Mouse (Mus musculus): ENCODE data around the gene Tubb4b. TPM values are rescaled to one million over a fixed set of nuclear protein-coding genes. Genes with fewer than 3 reads are reported as not detected.
A peak's percentile ranks its signal among the peaks of the same experiment; 100 is the strongest.
"Not testable (repeated sequence)": the region's sequence is repeated elsewhere in the genome, so short reads cannot be mapped to it uniquely, and the experiment has no call there.

Tubb4b gene
- total and polyA plus RNA-seq, 3 experiments, result 183 to 1,037 (median 979) TPM

DNA sequence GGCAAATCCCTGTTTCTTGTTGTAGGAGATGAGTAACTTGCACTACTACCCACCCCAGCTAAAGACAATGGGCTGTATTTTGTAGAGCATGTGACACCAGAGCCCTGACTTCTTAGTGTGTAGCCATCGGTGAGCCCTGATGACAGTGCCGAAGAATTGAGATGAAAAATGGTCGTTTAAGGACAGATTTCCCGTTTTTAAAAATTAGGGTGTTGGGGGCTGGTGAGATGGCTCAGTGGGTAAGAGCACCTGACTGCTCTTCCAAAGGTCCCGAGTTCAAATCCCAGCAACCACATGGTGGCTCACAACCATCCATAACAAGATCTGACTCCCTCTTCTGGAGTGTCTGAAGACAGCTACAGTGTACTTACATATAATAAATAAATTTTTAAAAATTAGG lies 32.7 kb upstream of the Tubb4b start:
- Histone ChIP-seq H3K4me1 (ENCODE audit: control insufficient read depth in 1 of 2, insufficient read depth in 2 of 2, low read length in 2 of 2) (peaks cover 2 to 14% of the 10 kb centered on the region in 2 experiments; a peak in 1 of 4 replicates), H3K79me2 (ENCODE audit: control insufficient read depth, insufficient read depth, low read length, poor library complexity) (peaks cover 20% of the 10 kb centered on the region), H3K9ac (ENCODE audit: control insufficient read depth, low read depth, low read length, poor library complexity, severe bottlenecking) (peak overlapping the region; percentile 54), H3K4me3 (ENCODE audit: control insufficient read depth in 1 of 2, insufficient read depth in 1 of 2, low read depth in 2 of 2, low read length in 2 of 2) (peak overlapping the region; percentile 31 to 32; a peak in 3 of 4 replicates)
- H3K36me3 ChIP-seq (ENCODE audit: control insufficient read depth in 1 of 2, insufficient read depth in 2 of 2, low read length in 2 of 2); H3K27me3 ChIP-seq (ENCODE audit: control insufficient read depth in 1 of 2, insufficient read depth in 2 of 2, low read length in 2 of 2); DNase-seq (ENCODE audit: low read depth, low spot score); H3K27ac ChIP-seq (ENCODE audit: control insufficient read depth, low read depth, low read length); H3K9me3 ChIP-seq (replicated peaks; ENCODE audit: insufficient read depth, low read length): not testable (repeated sequence)
- peak; percentile 74 for TF ChIP-seq TBP (IDR thresholded peaks at IDR 0.05; ENCODE audit: low read depth, low read length)

GRCm38 (mm10) chr2:25256443-25257109 lies 32.1 kb upstream of the Tubb4b start:
- not testable (repeated sequence) for H3K36me3 ChIP-seq (ENCODE audit: control insufficient read depth in 1 of 2, insufficient read depth in 2 of 2, low read length in 2 of 2); H3K27ac ChIP-seq (ENCODE audit: control insufficient read depth, low read depth, low read length); H3K27me3 ChIP-seq (ENCODE audit: control insufficient read depth in 1 of 2, insufficient read depth in 2 of 2, low read length in 2 of 2); H3K9me3 ChIP-seq (replicated peaks; ENCODE audit: insufficient read depth, low read length)
- H3K79me2 ChIP-seq (ENCODE audit: control insufficient read depth, insufficient read depth, low read length, poor library complexity), result peaks cover 20% of the 10 kb centered on the region
- H3K4me3 ChIP-seq (ENCODE audit: control insufficient read depth in 1 of 2, insufficient read depth in 1 of 2, low read depth in 2 of 2, low read length in 2 of 2), result peak overlapping the region; percentile 87 to 97
- DNase-seq (ENCODE audit: low read depth, low spot score), result peak; percentile 90
- TF ChIP-seq RAD21 (IDR thresholded peaks at IDR 0.05; ENCODE audit: low read depth, low read length), result peak; percentile 81
- TF ChIP-seq ZNF384 (IDR thresholded peaks at IDR 0.05; ENCODE audit: low read depth, low read length), result 0 out of 2 replicates have a peak, but pooled peaks have one; percentile 54
- peak; percentile 91 for TF ChIP-seq SIN3A (IDR thresholded peaks at IDR 0.05; ENCODE audit: low read length)
- TF ChIP-seq SMC3 (IDR thresholded peaks at IDR 0.05; ENCODE audit: low read depth, low read length), result peak; percentile 76
- TF ChIP-seq HCFC1 (IDR thresholded peaks at IDR 0.05; ENCODE audit: low read depth, low read length), result peak; percentile 56; the same call in 1 of the 2 replicates
- TF ChIP-seq MYC (IDR thresholded peaks at IDR 0.05; ENCODE audit: low read depth, low read length), result peak; percentile 92
- peak; percentile 47; the same call in 1 of the 2 replicates for TF ChIP-seq ELF1 (IDR thresholded peaks at IDR 0.05; ENCODE audit: low read depth, low read length)
- TF ChIP-seq TBP (IDR thresholded peaks at IDR 0.05; ENCODE audit: low read depth, low read length), result 0 out of 2 replicates have a peak, but pooled peaks have one; percentile 22
- peak; percentile 76 for TF ChIP-seq MXI1 (IDR thresholded peaks at IDR 0.05; ENCODE audit: low read depth, low read length)
- 0 out of 2 replicates have a peak, but pooled peaks have one; percentile 9 for TF ChIP-seq NRF1 (IDR thresholded peaks at IDR 0.05; ENCODE audit: insufficient read depth, low read depth, low read length, poor library complexity, severe bottlenecking)
- peak; percentile 38 to 72 (median 59) for TF ChIP-seq CTCF (IDR thresholded peaks at IDR 0.05 in 2 of 3, conservative IDR thresholded peaks at IDR 0.05 in 1 of 3; ENCODE audit: control insufficient read depth in 1 of 3, insufficient read depth in 1 of 3, low read depth in 2 of 3, low read length in 3 of 3, poor library complexity in 1 of 3, severe bottlenecking in 1 of 3)
- TF ChIP-seq ZC3H11A (IDR thresholded peaks at IDR 0.05; ENCODE audit: low read depth, low read length), result peak; percentile 78
- H3K4me1 ChIP-seq (ENCODE audit: control insufficient read depth in 1 of 2, insufficient read depth in 2 of 2, low read length in 2 of 2), result peaks cover 2 to 14% of the 10 kb centered on the region in 2 experiments; a peak in 1 of 4 replicates
- peak overlapping the region; percentile 96 for H3K9ac ChIP-seq (ENCODE audit: control insufficient read depth, low read depth, low read length, poor library complexity, severe bottlenecking)

GRCm38 (mm10) chr2:25255284-25255779 lies 30.8 kb upstream of the Tubb4b start, which contains the start of gene Tmem203:
Gene Tmem203 (plus strand): TSS chr2:25255439.
- Histone ChIP-seq H3K9me3 (replicated peaks; ENCODE audit: insufficient read depth, low read length) (no peaks in the 10 kb centered on the region), H3K9ac (ENCODE audit: control insufficient read depth, low read depth, low read length, poor library complexity, severe bottlenecking) (peak within 1 kb of the TSS; percentile 96), H3K4me3 (ENCODE audit: control insufficient read depth in 1 of 2, insufficient read depth in 1 of 2, low read depth in 2 of 2, low read length in 2 of 2) (peak within 1 kb of the TSS; percentile 87 to 97), H3K79me2 (ENCODE audit: control insufficient read depth, insufficient read depth, low read length, poor library complexity) (peaks cover 20% of the 10 kb centered on the region), H3K27me3 (ENCODE audit: control insufficient read depth in 1 of 2, insufficient read depth in 2 of 2, low read length in 2 of 2) (no peaks in the 10 kb centered on the region), H3K27ac (ENCODE audit: control insufficient read depth, low read depth, low read length) (peak within 1 kb of the TSS; percentile 69), H3K4me1 (ENCODE audit: control insufficient read depth in 1 of 2, insufficient read depth in 2 of 2, low read length in 2 of 2) (peaks cover 2 to 12% of the 10 kb centered on the region in 2 experiments; a peak in 1 of 4 replicates), H3K36me3 (ENCODE audit: control insufficient read depth in 1 of 2, insufficient read depth in 2 of 2, low read length in 2 of 2) (peaks cover 0 to 8% of the 10 kb centered on the region in 2 experiments; a peak in 2 of 4 replicates)
- DNase-seq (ENCODE audit: low read depth, low spot score), result peak; percentile 95
- TF ChIP-seq ZKSCAN1 (IDR thresholded peaks at IDR 0.05; ENCODE audit: low read depth, low read length) (no peak), MXI1 (IDR thresholded peaks at IDR 0.05; ENCODE audit: low read depth, low read length) (peak; percentile 100), CHD2 (IDR thresholded peaks at IDR 0.05; ENCODE audit: low read length) (peak; percentile 74), UBTF (IDR thresholded peaks at IDR 0.05; ENCODE audit: borderline replicate concordance, insufficient read depth, low read depth, low read length) (no peak), HCFC1 (IDR thresholded peaks at IDR 0.05; ENCODE audit: low read depth, low read length) (peak; percentile 96), ELF1 (IDR thresholded peaks at IDR 0.05; ENCODE audit: low read depth, low read length) (peak; percentile 98), MYC (IDR thresholded peaks at IDR 0.05; ENCODE audit: low read depth, low read length) (peak; percentile 91), TAL1 (IDR thresholded peaks at IDR 0.05; ENCODE audit: low read length) (no peak), MYB (IDR thresholded peaks at IDR 0.05; ENCODE audit: low read depth, low read length) (no peak), TBP (IDR thresholded peaks at IDR 0.05; ENCODE audit: low read depth, low read length) (peak; percentile 70; the same call in 1 of the 2 replicates), NRF1 (IDR thresholded peaks at IDR 0.05; ENCODE audit: insufficient read depth, low read depth, low read length, poor library complexity, severe bottlenecking) (0 out of 2 replicates have a peak, but pooled peaks have one; percentile 18), MAFK (IDR thresholded peaks at IDR 0.05; ENCODE audit: borderline replicate concordance, low read depth, low read length) (no peak), MAZ (IDR thresholded peaks at IDR 0.05; ENCODE audit: low read depth, low read length) (peak; percentile 93; the same call in 1 of the 2 replicates), EP300 (IDR thresholded peaks at IDR 0.05; ENCODE audit: low read depth in 1 of 2, low read length in 2 of 2) (peak in 1 of 2 experiments; percentile 48; a peak in 1 of 4 replicates), POLR2A (IDR thresholded peaks at IDR 0.05; ENCODE audit: control insufficient read depth in 1 of 2, insufficient read depth in 1 of 2, low read depth in 1 of 2, low read length in 2 of 2, poor library complexity in 1 of 2) (peak; percentile 64 to 83; a peak in 3 of 4 replicates), TCF12 (IDR thresholded peaks at IDR 0.05; ENCODE audit: low read depth, low read length) (peak; percentile 55; the same call in 1 of the 2 replicates)
